Mouse (Mus musculus) lung, postnatal 0 days (tissue): ENCODE measurements around the gene Prkce.
"Not testable (repeated sequence)": the region's sequence is repeated elsewhere in the genome, so short reads cannot be mapped to it uniquely, and the experiment has no call there.

Experiments
- CTCF ChIP-seq: IDR thresholded peaks from 2 replicates; pipeline ENCODE4 v1.5.1; 2016; ENCODE audit warnings: antibody characterized with exemption, mild to moderate bottlenecking
- EP300 ChIP-seq: IDR thresholded peaks from 2 replicates; pipeline ENCODE4 v1.6.1; 2016; ENCODE audit warnings: antibody characterized with exemption, mild to moderate bottlenecking, control low read depth

- not testable (repeated sequence) for TF ChIP-seq CTCF, EP300
Observed at GRCm38 (mm10) chr17:86477401-86477800, 309.8 kb downstream of the Prkce start.
